Mouse (Mus musculus): ENCODE measurements around the gene Asap3.

DNA sequence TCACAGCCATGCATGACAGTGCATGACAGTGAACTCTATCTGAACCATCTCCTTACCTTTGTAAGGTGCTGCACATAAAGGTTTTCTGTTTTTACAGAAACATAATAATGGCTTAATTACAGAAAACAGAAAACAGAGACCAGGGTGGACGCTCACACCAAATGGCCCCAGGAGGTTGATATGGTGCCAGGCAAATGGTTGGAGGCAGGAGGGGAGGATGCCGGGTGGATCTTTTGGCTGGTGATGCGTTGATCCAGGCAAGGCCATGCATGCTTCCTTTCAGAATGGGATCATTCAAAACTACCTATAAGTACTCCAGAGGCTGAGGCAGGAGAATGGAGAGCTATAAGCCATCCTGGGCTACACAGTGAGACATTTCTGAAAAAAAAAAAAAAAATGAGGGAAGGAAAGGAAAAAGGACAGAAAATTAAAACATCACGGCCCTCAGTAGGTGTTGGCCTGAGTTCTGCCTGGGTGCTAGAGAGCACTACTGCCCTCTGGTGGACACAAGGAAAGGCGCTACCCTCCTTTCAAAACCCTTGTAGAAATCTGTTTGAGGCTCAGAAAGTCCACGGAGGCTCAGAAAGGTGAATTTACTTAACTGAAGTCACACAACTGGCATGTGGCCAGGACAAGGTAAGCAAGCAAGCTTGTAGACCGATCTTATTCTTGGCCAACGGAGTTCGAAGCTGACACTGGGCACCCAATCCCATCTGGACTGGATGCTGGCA, 6.4 kb upstream of the Asap3 start:
- TF ChIP-seq CTCF (IDR thresholded peaks at IDR 0.05; ENCODE audit: low read depth) (peak; percentile 94), EP300 (optimal IDR thresholded peaks at IDR 0.05) (no peak)
